Mouse (Mus musculus) forebrain, embryonic 15.5 days (tissue): Measurements from ENCODE around the gene Abcc5. TPM values are rescaled to one million over a fixed set of nuclear protein-coding genes. Genes with fewer than 3 reads are reported as not detected.
"Not testable (repeated sequence)": the region's sequence is repeated elsewhere in the genome, so short reads cannot be mapped to it uniquely, and the experiment has no call there.

Source experiments
- ATAC-seq: fragments of 200-750 bp; cut with Nextera tagmentation; replicated peaks from 2 replicates; pipeline ENCODE4 v1.8.0; 2017; ENCODE audit warnings: mild to moderate bottlenecking, moderate TSS enrichment, moderate library complexity
- H3K27ac ChIP-seq: fragments of 300-500 bp; sonication (generic); replicated peaks from 2 replicates; pipeline ENCODE4 v1.5.1; 2015; ENCODE audit warnings: mild to moderate bottlenecking, inconsistent platforms
- H3K27me3 ChIP-seq: fragments of 300-500 bp; sonication (generic); 2 replicates; pipeline ENCODE4 v1.6.1; 2015; ENCODE audit warnings: inconsistent platforms
- H3K36me3 ChIP-seq: fragments of 300-500 bp; sonication (generic); 2 replicates; pipeline ENCODE4 v1.6.1; 2015; ENCODE audit warnings: mild to moderate bottlenecking, inconsistent platforms
- H3K4me1 ChIP-seq: fragments of 300-500 bp; sonication (generic); 2 replicates; pipeline ENCODE4 v1.6.1; 2015; ENCODE audit warnings: inconsistent platforms
- H3K4me2 ChIP-seq: fragments of 300-500 bp; sonication (generic); replicated peaks from 2 replicates; pipeline ENCODE4 v1.6.1; 2015; ENCODE audit warnings: mild to moderate bottlenecking, inconsistent platforms
- H3K4me3 ChIP-seq: fragments of 300-500 bp; sonication (generic); 2 replicates; pipeline ENCODE4 v1.5.1; 2015; ENCODE audit warnings: mild to moderate bottlenecking, inconsistent platforms
- H3K9ac ChIP-seq: fragments of 300-500 bp; sonication (generic); replicated peaks from 2 replicates; pipeline ENCODE4 v1.6.1; 2015; ENCODE audit warnings: mild to moderate bottlenecking, inconsistent platforms
- H3K9me3 ChIP-seq: fragments of 300-500 bp; sonication (generic); 2 replicates; pipeline ENCODE4 v1.6.1; 2016; ENCODE audit warnings: inconsistent platforms
- WGBS: fragments of 180-500 bp; shearing (Covaris S2); methylation state at CpG from one replicate; pipeline ENCODE4 v1.1.7; 2015; ENCODE audit warnings: mixed read lengths; 5-methylcytosine and 5-hydroxymethylcytosine counted together
- polyA plus RNA-seq: library from polyadenylated mRNA; unstranded; fragments of >200 nt; fragmentation: Nextera tagmentation; extraction: Ambion mirVana; gene quantifications from 2 replicates; pipeline ENCODE4 v1.2.1, GENCODE M21; 2015

Abcc5 gene
- polyA plus RNA-seq, 1 experiment from 2014 or later: 144 TPM

- H3K36me3 ChIP-seq: peaks cover 76% of the 10 kb centered on the region
- H3K4me3 ChIP-seq: no peak overlapping the region
- 75% methylated on average over 6 of the region's 6 CpGs for WGBS
- ATAC-seq: no peak
- H3K4me2 ChIP-seq: no peak overlapping the region
- no peaks in the 10 kb centered on the region for H3K27me3 ChIP-seq
- no peak overlapping the region for H3K9ac ChIP-seq
- H3K4me1 ChIP-seq: no peaks in the 10 kb centered on the region
- no peak overlapping the region for H3K27ac ChIP-seq
- H3K9me3 ChIP-seq: no peaks in the 10 kb centered on the region
Measured at GRCm38 (mm10) chr16:20390233-20390632, 36.0 kb downstream of the Abcc5 start.

DNA sequence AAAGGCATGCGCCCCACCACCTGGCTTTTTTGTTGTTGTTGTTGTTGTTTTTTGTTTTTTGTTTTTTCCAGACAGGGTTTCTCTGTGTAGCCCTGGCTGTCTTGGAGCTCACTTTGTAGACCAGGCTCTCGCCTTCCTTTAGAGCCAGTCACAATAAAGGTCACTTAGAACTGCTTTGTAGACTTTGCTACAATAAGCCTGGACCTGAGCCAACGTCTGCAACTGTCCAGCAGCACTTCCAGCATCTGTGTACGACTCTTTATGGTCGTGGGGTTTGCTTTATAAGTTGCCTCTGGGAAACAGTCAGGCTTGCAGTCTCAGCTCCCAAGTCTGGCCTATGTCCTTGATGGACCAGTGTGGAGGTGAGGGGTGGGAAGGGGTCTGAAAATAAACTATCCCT, 45.2 kb downstream of the Abcc5 start:
- H3K4me3 ChIP-seq: no peak overlapping the region
- ATAC-seq: no peak
- no peaks in the 10 kb centered on the region for H3K4me1 ChIP-seq
- no peaks in the 10 kb centered on the region for H3K27me3 ChIP-seq
- no peak overlapping the region for H3K27ac ChIP-seq
- H3K4me2 ChIP-seq: no peak overlapping the region
- H3K36me3 ChIP-seq: peaks cover 59% of the 10 kb centered on the region
- 66% methylated on average over 5 of the region's 5 CpGs for WGBS
- no peak overlapping the region for H3K9ac ChIP-seq
- H3K9me3 ChIP-seq: no peaks in the 10 kb centered on the region

DNA sequence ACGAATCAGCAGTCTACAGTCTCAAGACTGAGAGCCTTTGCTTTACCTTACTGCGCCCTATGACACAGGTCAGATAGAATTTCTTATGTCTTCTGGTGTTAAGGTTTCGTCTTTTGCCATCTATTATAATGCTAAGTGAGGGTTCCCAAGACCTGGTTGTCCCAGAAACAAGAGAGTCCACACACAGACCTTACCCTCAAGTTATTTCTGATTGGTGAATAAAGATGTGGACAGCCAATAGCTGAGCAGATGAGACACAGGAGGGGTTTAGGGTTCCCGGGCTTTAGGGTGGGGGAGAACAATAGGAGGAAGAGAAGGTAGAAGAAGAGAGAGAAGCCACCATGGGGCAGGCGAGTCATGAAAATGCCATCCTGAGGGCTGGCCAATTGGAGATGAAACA, 50.9 kb downstream of the Abcc5 start:
- ATAC-seq: no peak

DNA sequence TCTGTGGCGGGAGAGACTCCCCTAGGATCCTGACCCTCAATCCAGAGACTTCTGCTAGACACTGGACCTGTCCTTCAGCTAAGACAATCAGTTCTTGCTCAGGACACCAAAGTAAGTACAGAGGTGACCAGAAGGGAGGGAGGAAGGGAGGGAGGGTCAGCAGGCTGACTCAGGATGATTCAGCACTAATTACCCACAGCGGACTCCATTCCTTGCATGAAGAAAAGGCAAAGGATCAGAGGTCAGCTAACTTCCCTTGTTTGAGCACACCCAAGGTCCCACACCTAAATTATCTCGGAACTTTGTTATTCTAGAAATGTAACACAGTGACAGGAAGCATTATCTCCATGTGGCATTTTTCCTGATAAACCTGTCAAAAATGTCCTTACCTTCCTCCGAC, 54.5 kb downstream of the Abcc5 start:
- Histone ChIP-seq H3K9me3 (no peaks in the 10 kb centered on the region), H3K4me3 (no peak overlapping the region), H3K4me2 (no peak overlapping the region), H3K27ac (no peak overlapping the region), H3K9ac (no peak overlapping the region), H3K36me3 (peaks cover 79% of the 10 kb centered on the region), H3K4me1 (no peaks in the 10 kb centered on the region), H3K27me3 (no peaks in the 10 kb centered on the region)
- ATAC-seq: no peak
- 89% methylated on average over 4 of the region's 4 CpGs for WGBS

More for the DNA sequence above, 50.9 kb downstream of the Abcc5 start:
- WGBS: 86% methylated on average over 5 of the region's 5 CpGs
- Histone ChIP-seq H3K4me3 (no peak overlapping the region), H3K36me3 (peaks cover 74% of the 10 kb centered on the region), H3K27ac (no peak overlapping the region), H3K9me3 (no peaks in the 10 kb centered on the region), H3K9ac (no peak overlapping the region), H3K4me2 (no peak overlapping the region), H3K4me1 (no peaks in the 10 kb centered on the region), H3K27me3 (no peaks in the 10 kb centered on the region)

DNA sequence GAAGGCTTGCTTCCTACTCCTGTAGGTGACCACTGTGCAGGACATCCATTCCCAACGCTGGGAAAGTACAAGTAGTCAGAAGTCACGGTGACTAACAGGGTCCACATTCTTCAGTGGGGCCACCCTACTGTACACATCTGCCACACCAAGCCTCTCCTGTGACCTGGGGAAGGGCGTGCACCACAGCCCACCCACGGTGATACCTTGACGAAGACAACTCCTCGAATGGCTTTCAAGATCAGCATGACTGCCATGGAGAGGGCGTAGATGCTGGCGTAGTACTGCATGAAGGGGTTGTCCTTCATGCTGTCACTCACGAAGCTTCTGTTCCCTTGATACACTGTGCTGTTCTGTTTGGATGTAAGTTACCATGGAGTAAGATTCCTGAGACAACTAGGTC, 58.0 kb downstream of the Abcc5 start:
- ATAC-seq: no peak
- Histone ChIP-seq H3K4me1 (no peaks in the 10 kb centered on the region), H3K9me3 (no peaks in the 10 kb centered on the region), H3K9ac (no peak overlapping the region), H3K27ac (no peak overlapping the region), H3K4me3 (no peak overlapping the region), H3K4me2 (no peak overlapping the region), H3K27me3 (no peaks in the 10 kb centered on the region), H3K36me3 (peaks cover 86% of the 10 kb centered on the region)
- 96% methylated on average over 9 of the region's 9 CpGs for WGBS

DNA sequence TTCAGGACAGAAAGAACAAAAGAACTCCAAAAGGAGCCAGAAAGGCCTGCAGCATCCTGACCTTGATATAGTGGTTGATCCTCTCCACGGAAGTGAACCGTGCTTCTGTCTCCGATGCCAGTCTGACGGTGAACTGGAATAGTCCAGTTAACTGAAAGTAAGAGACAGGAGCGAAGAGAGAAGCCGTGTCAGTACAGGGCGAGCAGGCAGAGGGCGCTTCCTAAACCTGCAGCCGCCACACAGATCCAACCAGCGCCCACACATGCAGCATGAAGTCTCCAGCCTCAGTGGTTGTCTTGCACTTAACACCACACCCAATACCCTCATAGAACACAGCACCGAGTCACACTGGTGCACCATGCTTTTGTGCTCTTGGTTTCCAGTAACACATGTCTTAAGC, 64.1 kb downstream of the Abcc5 start:
- ATAC-seq: no peak
- Histone ChIP-seq H3K4me1 (no peaks in the 10 kb centered on the region), H3K36me3 (peaks cover 88% of the 10 kb centered on the region), H3K9ac (no peak overlapping the region), H3K4me3 (no peak overlapping the region), H3K4me2 (no peak overlapping the region), H3K9me3 (no peaks in the 10 kb centered on the region), H3K27me3 (no peaks in the 10 kb centered on the region), H3K27ac (no peak overlapping the region)
- 90% methylated on average over 11 of the region's 11 CpGs for WGBS

- WGBS: 92% methylated on average over 3 of the region's 3 CpGs
Measured at GRCm38 (mm10) chr16:20361496-20361895, 64.7 kb downstream of the Abcc5 start.

DNA sequence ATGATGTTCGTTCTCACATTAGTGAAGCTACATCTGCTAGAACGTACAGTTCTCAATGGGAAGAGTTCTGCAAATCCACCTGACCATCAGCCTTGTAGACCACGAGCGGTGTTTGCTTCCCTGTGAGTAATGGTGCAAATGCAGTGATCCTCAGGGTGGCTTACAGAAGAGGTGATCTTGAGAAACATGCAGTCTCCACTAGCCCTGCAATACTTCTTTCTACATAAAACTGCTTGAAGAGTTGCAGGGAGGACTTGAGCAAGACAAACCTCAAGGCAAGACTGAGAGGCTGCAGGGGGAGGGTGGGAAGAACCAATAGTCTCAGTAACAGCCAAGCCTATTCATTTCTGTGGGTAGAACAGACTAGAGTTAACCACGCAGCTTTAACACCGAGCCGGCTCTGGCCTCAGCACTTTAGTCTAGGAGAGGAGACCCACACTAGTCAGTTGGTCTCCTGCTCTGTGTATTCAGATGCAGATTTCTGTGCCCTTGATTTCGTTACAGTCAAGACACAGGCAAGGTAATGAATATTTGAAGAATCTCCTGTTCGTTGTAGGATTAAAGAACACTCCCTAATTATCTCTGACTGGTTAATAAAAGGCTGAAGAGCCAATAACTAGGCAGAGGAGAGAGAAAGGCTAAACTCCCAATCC, 66.4 kb downstream of the Abcc5 start:
- 71% methylated on average over 9 of the region's 9 CpGs for WGBS
- Histone ChIP-seq H3K4me2 (no peak overlapping the region), H3K27me3 (no peaks in the 10 kb centered on the region), H3K4me3 (no peak overlapping the region), H3K9me3 (no peaks in the 10 kb centered on the region), H3K36me3 (peaks cover 86% of the 10 kb centered on the region), H3K4me1 (no peaks in the 10 kb centered on the region), H3K27ac (no peak overlapping the region), H3K9ac (no peak overlapping the region)
- no peak for ATAC-seq

More at GRCm38 (mm10) chr16:20361496-20361895, 64.7 kb downstream of the Abcc5 start:
- not testable (repeated sequence) for H3K9ac ChIP-seq, H3K4me3 ChIP-seq, H3K4me2 ChIP-seq, H3K9me3 ChIP-seq, ATAC-seq, H3K27ac ChIP-seq, H3K27me3 ChIP-seq, H3K4me1 ChIP-seq
- H3K36me3 ChIP-seq: peaks cover 86% of the 10 kb centered on the region

DNA sequence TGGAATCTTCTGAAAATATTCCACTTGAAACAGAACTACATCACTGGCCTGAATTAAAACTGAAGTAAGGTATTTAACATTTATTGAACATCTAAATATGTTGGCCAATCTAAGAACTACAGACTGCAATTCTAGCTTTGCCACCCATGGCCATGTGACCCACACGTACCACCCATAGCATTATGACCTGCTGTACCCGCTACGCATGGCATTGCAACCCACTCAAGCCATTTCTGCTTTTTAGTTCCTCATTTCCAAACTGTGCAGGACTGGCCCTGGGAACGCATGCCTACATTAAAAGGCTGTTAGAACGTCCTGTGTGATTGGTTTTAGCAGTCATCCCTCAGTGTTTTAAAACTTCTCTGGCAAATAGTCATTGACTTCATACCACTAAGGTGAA, 68.4 kb downstream of the Abcc5 start:
- WGBS: 97% methylated on average over 5 of the region's 5 CpGs
- H3K9me3 ChIP-seq: no peaks in the 10 kb centered on the region
- H3K4me2 ChIP-seq: no peak overlapping the region
- H3K4me3 ChIP-seq: no peak overlapping the region
- H3K27ac ChIP-seq: no peak overlapping the region
- no peak for ATAC-seq
- H3K9ac ChIP-seq: no peak overlapping the region
- no peaks in the 10 kb centered on the region for H3K4me1 ChIP-seq
- H3K27me3 ChIP-seq: no peaks in the 10 kb centered on the region
- H3K36me3 ChIP-seq: peaks cover 79% of the 10 kb centered on the region

GRCm38 (mm10) chr16:20354762-20355161, 71.4 kb downstream of the Abcc5 start:
- ATAC-seq: no peak
- H3K27ac ChIP-seq: no peak overlapping the region
- no peak overlapping the region for H3K4me2 ChIP-seq
- no peaks in the 10 kb centered on the region for H3K4me1 ChIP-seq
- H3K9me3 ChIP-seq: no peaks in the 10 kb centered on the region
- peaks cover 68% of the 10 kb centered on the region for H3K36me3 ChIP-seq
- no peak overlapping the region for H3K9ac ChIP-seq
- 95% methylated on average over 2 of the region's 2 CpGs for WGBS
- H3K4me3 ChIP-seq: no peak overlapping the region
- no peaks in the 10 kb centered on the region for H3K27me3 ChIP-seq

DNA sequence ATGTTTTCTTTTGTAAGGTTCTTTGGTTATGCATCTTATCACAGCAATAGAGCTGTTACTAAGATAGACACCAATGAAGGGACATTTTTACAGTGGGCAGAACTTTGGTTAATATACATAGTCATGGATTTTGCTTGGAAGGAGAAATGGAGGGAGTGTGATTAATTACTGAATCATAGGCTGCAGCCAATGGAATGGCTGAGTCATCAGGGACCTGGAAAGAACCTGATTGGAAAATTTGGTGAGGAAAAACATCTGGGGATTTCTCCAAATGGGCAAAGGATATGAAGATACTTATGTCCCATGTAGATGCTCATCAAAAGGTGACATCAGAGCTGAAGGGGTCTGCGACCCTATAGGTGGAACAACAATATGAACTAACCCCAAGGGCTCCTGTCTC, 72.2 kb downstream of the Abcc5 start:
- ATAC-seq: no peak
- WGBS: 88% methylated on average over 1 of the region's 1 CpGs
- Histone ChIP-seq H3K4me2 (no peak overlapping the region), H3K27me3 (no peaks in the 10 kb centered on the region), H3K4me3 (no peak overlapping the region), H3K9me3 (no peaks in the 10 kb centered on the region), H3K9ac (no peak overlapping the region), H3K27ac (no peak overlapping the region), H3K4me1 (no peaks in the 10 kb centered on the region), H3K36me3 (peaks cover 70% of the 10 kb centered on the region)

GRCm38 (mm10) chr16:20345464-20345863, 80.7 kb downstream of the Abcc5 start:
- H3K4me2 ChIP-seq: no peak overlapping the region
- peaks cover 63% of the 10 kb centered on the region for H3K36me3 ChIP-seq
- WGBS: 97% methylated on average over 1 of the region's 1 CpGs
- no peak for ATAC-seq
- no peaks in the 10 kb centered on the region for H3K4me1 ChIP-seq
- H3K9me3 ChIP-seq: no peaks in the 10 kb centered on the region
- no peak overlapping the region for H3K27ac ChIP-seq
- H3K4me3 ChIP-seq: no peak overlapping the region
- H3K27me3 ChIP-seq: no peaks in the 10 kb centered on the region
- no peak overlapping the region for H3K9ac ChIP-seq

DNA sequence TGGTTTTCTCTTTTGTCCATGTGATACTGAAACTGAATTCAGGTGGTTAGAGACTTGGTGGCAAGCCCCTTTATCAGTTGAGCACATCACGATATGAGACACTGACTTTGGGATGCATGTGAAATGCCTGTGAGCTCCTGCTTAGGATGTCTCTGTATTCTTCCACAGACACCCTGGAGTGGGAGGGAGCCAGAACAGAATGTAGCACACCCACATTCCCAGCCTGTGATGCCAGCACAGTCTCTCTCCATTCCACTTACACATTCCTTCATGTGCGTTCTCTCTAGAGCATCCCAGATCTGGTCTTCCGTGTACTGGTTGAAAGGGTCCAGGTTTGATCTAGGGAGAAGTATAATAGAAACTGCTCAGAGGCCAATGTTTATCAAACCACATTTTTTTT, 87.6 kb downstream of the Abcc5 start:
- Histone ChIP-seq H3K27ac (no peak overlapping the region), H3K36me3 (peaks cover 74% of the 10 kb centered on the region), H3K4me2 (no peak overlapping the region), H3K9ac (no peak overlapping the region), H3K4me3 (no peak overlapping the region), H3K27me3 (no peaks in the 10 kb centered on the region), H3K9me3 (no peaks in the 10 kb centered on the region), H3K4me1 (no peaks in the 10 kb centered on the region)
- WGBS: 93% methylated on average over 3 of the region's 3 CpGs
- ATAC-seq: no peak
